In genomic region chr11:51967443-51968401, GRCm38 (mm10) we compare ENCODE assay signal across 8 mouse cellular contexts. TPM values are rescaled to one million over a fixed set of nuclear protein-coding genes. Genes with fewer than 3 reads are reported as not detected.
DNase-seq lines count a peak whose midpoint lies in the region; ATAC-seq and TF ChIP-seq lines count a peak whose summit lies in the region.

Gene Cdkn2aipnl (plus strand): TSS chr11:51967661.

- peak within 1 kb of the TSS; percentile 83 for H3K4me2 ChIP-seq in hindbrain, postnatal 0 days (ENCODE audit: low read depth, low read length)

- H3K27ac ChIP-seq in gastrocnemius, adult 2 months: peak within 1 kb of the TSS; percentile 90
- H3K27ac ChIP-seq in hindbrain, postnatal 0 days: peak within 1 kb of the TSS; percentile 71
- peak within 1 kb of the TSS; percentile 20 for H3K27ac ChIP-seq in left cerebral cortex, adult 2 months

- 3% methylated on average over 54 of the region's 63 CpGs for WGBS in hindbrain, postnatal 0 days

- H3K27me3 ChIP-seq in hindbrain, postnatal 0 days (ENCODE audit: insufficient read depth, low read length): no peaks in the 10 kb centered on the region

- no peaks in the 10 kb centered on the region for H3K9me3 ChIP-seq in hindbrain, postnatal 0 days (ENCODE audit: low read length)

- peak within 1 kb of the TSS; percentile 81 for H3K4me3 ChIP-seq in gastrocnemius, adult 2 months
- peak within 1 kb of the TSS; percentile 70 for H3K4me3 ChIP-seq in hindbrain, postnatal 0 days (ENCODE audit: low read length)
- H3K4me3 ChIP-seq in left cerebral cortex, adult 2 months: peak within 1 kb of the TSS; percentile 74

- peak within 1 kb of the TSS; percentile 71 for H3K9ac ChIP-seq in hindbrain, postnatal 0 days (replicated peaks; ENCODE audit: low read length)

- H3K36me3 ChIP-seq in hindbrain, postnatal 0 days (ENCODE audit: insufficient read depth, low read length): peaks cover 19% of the 10 kb centered on the region

- peak; percentile 91 for TF ChIP-seq CTCF in gastrocnemius, adult 2 months (IDR thresholded peaks at IDR 0.05)
- peak; percentile 89 for TF ChIP-seq CTCF in hindbrain, postnatal 0 days (IDR thresholded peaks at IDR 0.05; ENCODE audit: low read depth)
- TF ChIP-seq CTCF in left cerebral cortex, adult 2 months (IDR thresholded peaks at IDR 0.05): peak; percentile 98

- peak; percentile 96 for ATAC-seq in hindbrain, postnatal 0 days
- peak; percentile 99 for ATAC-seq in megakaryocyte, adult 5-6 weeks (ENCODE audit: poor library complexity, severe bottlenecking)

- intact Hi-C loops in gastrocnemius, adult 2 months (cut with DNase I): loop anchor here (1.0 to 2.0 kb wide), 3 partner anchors 51 to 147 kb away; no protein-coding TSS in a partner anchor
- intact Hi-C loops in left cerebral cortex, adult 2 months (cut with DNase I): loop anchor here (1.0 to 5.0 kb wide), 4 partner anchors 50 to 147 kb away; partner anchors contain the start of gene Jade2

- DNase-seq in WW6 (ENCODE audit: low read depth, low spot score): peak; percentile 92
- peak; percentile 95 to 96 for DNase-seq in cerebellum, postnatal 4 days (ENCODE audit: low spot score in 2 of 2)
- peak; percentile 98 for DNase-seq in gastrocnemius, adult 2 months
- peak; percentile 98 for DNase-seq in hindbrain, postnatal 0 days (ENCODE audit: low spot score)
- peak; percentile 96 to 99 for DNase-seq in left cerebral cortex, adult 2 months (ENCODE audit: extremely low spot score in 1 of 2, low spot score in 2 of 2)
- peak; percentile 97 to 99 for DNase-seq in right cerebral cortex, adult 2 months (ENCODE audit: low spot score in 2 of 2)
- peak; percentile 97 for DNase-seq in urinary bladder, postnatal 14 days (ENCODE audit: low spot score)

- peaks cover 6% of the 10 kb centered on the region; the same call in 1 of the 2 replicates for H3K4me1 ChIP-seq in hindbrain, postnatal 0 days (ENCODE audit: insufficient read depth, low read length)

RNA-seq across cellular contexts. Expression of gene Cdkn2aipnl, which starts in this region (rescaled TPM):
- 10 to 100 TPM; 16.9 to 30.0 TPM for total RNA-seq in gastrocnemius, adult 2 months (2021)
- total RNA-seq in hindbrain, postnatal 0 days (2014; rRNA removed): 84.6 and 87.8 TPM in 2 replicates
- polyA plus RNA-seq in hindbrain, postnatal 0 days (2015; fragmentation: Nextera tagmentation; extraction: Ambion mirVana): 99.5 and 104 TPM in 2 replicates
- total RNA-seq in left cerebral cortex, adult 2 months (2021): 10 to 100 TPM; 34.2 to 37.6 TPM
- 66.6 and 70.7 TPM in 2 replicates for total RNA-seq in megakaryocyte, adult 5-6 weeks (2015)
- total RNA-seq in megakaryocyte, adult 5-6 weeks (2017): 40.5 and 41.5 TPM in 2 replicates

Comparison
In these comparisons a context has a peak if more than half of its experiments do, and no peak if none do; other contexts are left out.
1. Peak in every context shown above with its lines: DNase-seq, ATAC-seq, H3K4me3 ChIP-seq and H3K27ac ChIP-seq.
2. H3K27ac ChIP-seq: peak in every context shown above with its lines; median percentile 90 in gastrocnemius, adult 2 months; 71 in hindbrain, postnatal 0 days; 20 in left cerebral cortex, adult 2 months.